Mouse (Mus musculus) gastrocnemius, adult 2 months (tissue): Measurements from ENCODE around the gene Olfr1175-ps. TPM values are rescaled to one million over a fixed set of nuclear protein-coding genes. Genes with fewer than 3 reads are reported as not detected.

Experiments used
- DNase-seq: peaks from one replicate; pipeline ENCODE4 v3.0.0; 2022
- H3K27ac ChIP-seq: fragments of 200-600 bp; 2 replicates; pipeline ENCODE4 v1.8.1; 2022; ENCODE audit warnings: mild to moderate bottlenecking
- H3K4me3 ChIP-seq: fragments of 200-600 bp; 2 replicates; pipeline ENCODE4 v1.8.1; 2022; ENCODE audit warnings: mild to moderate bottlenecking, moderate library complexity
- CTCF ChIP-seq: fragments of 200-600 bp; IDR thresholded peaks from 2 replicates; pipeline ENCODE4 v1.8.1; 2022; ENCODE audit warnings: antibody characterized with exemption, mild to moderate bottlenecking, moderate library complexity
- intact Hi-C: fragments of 180-260 bp; cut with DNase I; formaldehyde crosslinking; loops from one replicate; pipeline ENCODE4 v1.15.1; 2025
- long read RNA-seq, 2 experiments: library from polyadenylated mRNA; stranded (forward); transcript quantifications; one replicate each; pipeline ENCODE4 v2.0.0; 2021
- total RNA-seq, 2 experiments: library from RNA; stranded (reverse); gene quantifications; 2 replicates each; pipeline ENCODE4 v1.2.3; 2021

Gene Olfr1175-ps
- not detected for total RNA-seq
- long read RNA-seq, experiment 1: 0 reads
- long read RNA-seq, experiment 2: 0 reads

- intact Hi-C loops: no loop called here
- TF ChIP-seq CTCF: no peak
- no peak for DNase-seq
- Histone ChIP-seq H3K4me3 (no peak within 1 kb of the TSS), H3K27ac (no peak within 1 kb of the TSS)
Observed at GRCm38 (mm10) chr2:88327115-88327514, at the start of gene Olfr1175-ps. Gene Olfr1175-ps, minus strand, starts transcription at chr2:88327215.

- H3K4me3 ChIP-seq: no peak overlapping the region
- TF ChIP-seq CTCF: peak; percentile 61
- no peak for DNase-seq
- intact Hi-C loops: no loop called here
- no peak overlapping the region for H3K27ac ChIP-seq
Observed at GRCm38 (mm10) chr2:88356304-88356703, 29.3 kb upstream of the Olfr1175-ps start.

DNA sequence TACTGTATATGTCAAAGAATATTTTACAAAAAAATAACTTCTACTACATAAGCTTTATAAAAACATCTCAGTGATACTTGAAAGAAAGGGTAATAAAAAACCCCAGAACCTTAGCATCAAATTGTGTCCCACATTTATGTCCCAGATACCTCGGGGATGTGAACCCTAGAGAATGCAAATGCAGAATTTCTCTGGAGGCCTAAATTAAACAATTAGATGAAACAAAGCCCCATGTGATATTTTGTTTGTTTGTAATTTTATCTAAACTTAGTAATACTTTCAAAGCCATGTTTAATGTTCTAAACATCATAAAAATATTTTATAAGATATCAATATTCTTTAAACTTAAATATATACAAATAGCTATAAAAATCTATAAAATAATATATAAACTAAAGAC, 19.4 kb upstream of the Olfr1175-ps start, which contains the start of gene Olfr1177-ps:
Olfr1177-ps (minus strand) TSS at position 101 of the 400 bp plus-strand sequence.
- H3K4me3 ChIP-seq: no peak within 1 kb of the TSS
- no peak for DNase-seq
- intact Hi-C loops: no loop called here
- no peak within 1 kb of the TSS for H3K27ac ChIP-seq
- TF ChIP-seq CTCF: no peak

DNA sequence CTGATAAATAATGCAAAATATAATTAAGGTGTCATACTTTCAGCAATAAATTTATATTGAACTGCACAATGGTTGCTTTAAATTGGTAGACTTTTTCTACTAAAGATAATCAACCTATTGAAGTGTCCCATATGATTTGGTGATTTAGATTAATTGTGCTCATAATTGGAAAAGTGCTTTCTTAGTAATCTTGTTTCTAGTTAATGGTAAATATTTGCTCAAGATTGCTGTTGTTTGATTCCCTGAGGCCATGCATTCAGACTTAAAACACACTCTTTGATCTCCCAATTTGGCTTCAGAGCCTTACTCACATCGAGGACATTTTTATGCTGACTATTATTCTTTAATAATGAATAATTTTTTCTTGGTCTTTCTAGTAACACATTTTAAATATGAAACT, 9.4 kb upstream of the Olfr1175-ps start, which contains the start of gene Olfr1176:
Olfr1176 (plus strand) TSS at position 301 of the 400 bp plus-strand sequence.
- Histone ChIP-seq H3K27ac (no peak within 1 kb of the TSS), H3K4me3 (no peak within 1 kb of the TSS)
- TF ChIP-seq CTCF: no peak
- no peak for DNase-seq
- intact Hi-C loops: no loop called here

- intact Hi-C loops: no loop called here
- TF ChIP-seq CTCF: no peak
- DNase-seq: no peak
- Histone ChIP-seq H3K27ac (no peak within 1 kb of the TSS), H3K4me3 (no peak within 1 kb of the TSS)
Observed at GRCm38 (mm10) chr2:88315035-88315434, 12.0 kb downstream of the Olfr1175-ps start, which contains the start of gene Olfr1174-ps. Gene Olfr1174-ps, minus strand, starts transcription at chr2:88315135.

DNA sequence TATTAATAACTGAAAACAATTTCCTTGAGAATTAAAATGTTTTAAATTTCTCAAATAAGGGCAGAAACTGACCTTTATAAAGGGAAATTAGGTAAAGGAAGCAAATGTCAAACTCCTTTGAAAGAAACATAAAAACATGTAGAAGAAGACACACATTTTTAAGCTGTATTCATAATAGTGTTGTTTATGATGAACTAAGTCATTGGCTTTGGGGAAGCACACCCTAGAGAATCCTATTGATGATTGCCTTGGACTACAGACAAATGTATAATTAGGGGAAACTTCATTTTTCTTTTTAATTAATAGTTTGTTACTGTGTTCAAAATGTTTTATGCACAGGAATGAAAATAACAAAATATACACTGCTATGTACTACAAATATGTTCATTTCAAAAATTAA, 47.2 kb downstream of the Olfr1175-ps start, which contains the start of gene Olfr1173:
Olfr1173 (minus strand) TSS at position 101 of the 400 bp plus-strand sequence.
- DNase-seq: no peak
- no peak within 1 kb of the TSS for H3K4me3 ChIP-seq
- TF ChIP-seq CTCF: no peak
- intact Hi-C loops: no loop called here
- no peak within 1 kb of the TSS for H3K27ac ChIP-seq

Other genes starting within 250 kb of the Olfr1175-ps start
- not detected for gene Olfr1164, start 233.2 kb downstream of the Olfr1175-ps start, total RNA-seq
- not detected for gene Olfr1166, start 198.9 kb downstream of the Olfr1175-ps start, total RNA-seq
- gene Olfr1167, start 172.0 kb downstream of the Olfr1175-ps start, total RNA-seq: not detected
- gene Olfr1168, start 145.3 kb downstream of the Olfr1175-ps start, total RNA-seq: not detected
- not detected for gene Olfr1170, start 98.9 kb downstream of the Olfr1175-ps start, total RNA-seq
- not detected for gene Olfr1173, start 47.3 kb downstream of the Olfr1175-ps start, total RNA-seq
- gene Olfr1174-ps, start 12.1 kb downstream of the Olfr1175-ps start, total RNA-seq: not detected
- not detected for gene Olfr1176, start 9.5 kb upstream of the Olfr1175-ps start, total RNA-seq
- gene Olfr1177-ps, start 19.3 kb upstream of the Olfr1175-ps start, total RNA-seq: not detected
- not detected for gene Olfr1178, start 59.8 kb upstream of the Olfr1175-ps start, total RNA-seq
- gene Olfr1179, start 79.2 kb upstream of the Olfr1175-ps start, total RNA-seq: not detected
- not detected for gene Olfr1180, start 91.9 kb upstream of the Olfr1175-ps start, total RNA-seq
- not detected for gene Olfr1181, start 99.0 kb upstream of the Olfr1175-ps start, total RNA-seq
- gene Gm13757, start 121.9 kb upstream of the Olfr1175-ps start, total RNA-seq: not detected
- gene Olfr1183, start 127.7 kb upstream of the Olfr1175-ps start, total RNA-seq: not detected
- not detected for gene Olfr1184, start 156.4 kb upstream of the Olfr1175-ps start, total RNA-seq
- gene Olfr1185-ps1, start 166.1 kb upstream of the Olfr1175-ps start, total RNA-seq: not detected
- not detected for gene Olfr1186, start 191.3 kb upstream of the Olfr1175-ps start, total RNA-seq
- gene Olfr1188, start 229.7 kb upstream of the Olfr1175-ps start, total RNA-seq: not detected